Mouse (Mus musculus): Measurements from ENCODE around the gene Vasp. TPM values are rescaled to one million over a fixed set of nuclear protein-coding genes. Genes with fewer than 3 reads are reported as not detected.

Gene Vasp
- polyA plus RNA-seq (2012; ENCODE audit: insufficient read depth, low replicate concordance): 828 and 2,423 TPM in 2 replicates

- Histone ChIP-seq H3K27me3 (replicated peaks) (no peaks in the 10 kb centered on the region), H3K9me3 (no peaks in the 10 kb centered on the region), H3K4me1 (peaks cover 36% of the 10 kb centered on the region), H3K36me3 (replicated peaks; ENCODE audit: low read length) (peaks cover 15% of the 10 kb centered on the region), H3K4me3 (replicated peaks) (peak within 1 kb of the TSS; percentile 96)
- TF ChIP-seq GATA1 (IDR thresholded peaks at IDR 0.05; ENCODE audit: borderline replicate concordance, low read length) (no peak), FLI1 (IDR thresholded peaks at IDR 0.05; ENCODE audit: low read length) (no peak)
Observed at GRCm38 (mm10) chr7:19271238-19272172, at the start of gene Vasp. Gene Vasp (minus strand): TSS chr7:19271817.

GRCm38 (mm10) chr7:19320637-19321036 is 49.0 kb upstream of the Vasp start:
- H3K9me3 ChIP-seq: no peaks in the 10 kb centered on the region
- H3K36me3 ChIP-seq (replicated peaks; ENCODE audit: low read length): no peaks in the 10 kb centered on the region
- peaks cover 85% of the 10 kb centered on the region for H3K4me1 ChIP-seq
- TF ChIP-seq GATA1 (IDR thresholded peaks at IDR 0.05; ENCODE audit: borderline replicate concordance, low read length): no peak
- no peak for TF ChIP-seq FLI1 (IDR thresholded peaks at IDR 0.05; ENCODE audit: low read length)
- peaks cover 56% of the 10 kb centered on the region for H3K27me3 ChIP-seq (replicated peaks)
- H3K4me3 ChIP-seq (replicated peaks): peak overlapping the region; percentile 92

GRCm38 (mm10) chr7:19319906-19320305 is 48.3 kb upstream of the Vasp start:
- Histone ChIP-seq H3K4me3 (replicated peaks) (peak overlapping the region; percentile 92), H3K4me1 (peaks cover 83% of the 10 kb centered on the region), H3K27me3 (replicated peaks) (peaks cover 59% of the 10 kb centered on the region), H3K9me3 (no peaks in the 10 kb centered on the region), H3K36me3 (replicated peaks; ENCODE audit: low read length) (no peaks in the 10 kb centered on the region)
- no peak for TF ChIP-seq GATA1 (IDR thresholded peaks at IDR 0.05; ENCODE audit: borderline replicate concordance, low read length)
- TF ChIP-seq FLI1 (IDR thresholded peaks at IDR 0.05; ENCODE audit: low read length): no peak

GRCm38 (mm10) chr7:19319458-19319857 is 47.8 kb upstream of the Vasp start:
- no peaks in the 10 kb centered on the region for H3K9me3 ChIP-seq
- H3K27me3 ChIP-seq (replicated peaks): peaks cover 61% of the 10 kb centered on the region
- no peaks in the 10 kb centered on the region for H3K36me3 ChIP-seq (replicated peaks; ENCODE audit: low read length)
- peak overlapping the region; percentile 92 for H3K4me3 ChIP-seq (replicated peaks)
- TF ChIP-seq FLI1 (IDR thresholded peaks at IDR 0.05; ENCODE audit: low read length) (no peak), GATA1 (IDR thresholded peaks at IDR 0.05; ENCODE audit: borderline replicate concordance, low read length) (no peak)
- H3K4me1 ChIP-seq: peaks cover 81% of the 10 kb centered on the region

- H3K4me1 ChIP-seq: peaks cover 78% of the 10 kb centered on the region
- TF ChIP-seq FLI1 (IDR thresholded peaks at IDR 0.05; ENCODE audit: low read length) (no peak), GATA1 (IDR thresholded peaks at IDR 0.05; ENCODE audit: borderline replicate concordance, low read length) (no peak)
- H3K9me3 ChIP-seq: no peaks in the 10 kb centered on the region
- peak overlapping the region; percentile 47 for H3K4me3 ChIP-seq (replicated peaks)
- H3K36me3 ChIP-seq (replicated peaks; ENCODE audit: low read length): no peaks in the 10 kb centered on the region
- peaks cover 61% of the 10 kb centered on the region for H3K27me3 ChIP-seq (replicated peaks)
Observed at GRCm38 (mm10) chr7:19318676-19319075, 47.1 kb upstream of the Vasp start.

- Histone ChIP-seq H3K4me3 (replicated peaks) (no peak overlapping the region), H3K27me3 (replicated peaks) (peaks cover 64% of the 10 kb centered on the region), H3K36me3 (replicated peaks; ENCODE audit: low read length) (no peaks in the 10 kb centered on the region), H3K9me3 (no peaks in the 10 kb centered on the region), H3K4me1 (peaks cover 80% of the 10 kb centered on the region)
- no peak for TF ChIP-seq FLI1 (IDR thresholded peaks at IDR 0.05; ENCODE audit: low read length)
- TF ChIP-seq GATA1 (IDR thresholded peaks at IDR 0.05; ENCODE audit: borderline replicate concordance, low read length): no peak
Observed at GRCm38 (mm10) chr7:19318201-19318600, 46.6 kb upstream of the Vasp start.

GRCm38 (mm10) chr7:19316451-19317161 is 45.0 kb upstream of the Vasp start:
- peak overlapping the region; percentile 80 for H3K4me3 ChIP-seq (replicated peaks)
- H3K9me3 ChIP-seq: peaks cover 6% of the 10 kb centered on the region
- peaks cover 68% of the 10 kb centered on the region for H3K27me3 ChIP-seq (replicated peaks)
- TF ChIP-seq FLI1 (IDR thresholded peaks at IDR 0.05; ENCODE audit: low read length) (no peak), GATA1 (IDR thresholded peaks at IDR 0.05; ENCODE audit: borderline replicate concordance, low read length) (no peak)
- peaks cover 76% of the 10 kb centered on the region for H3K4me1 ChIP-seq
- no peaks in the 10 kb centered on the region for H3K36me3 ChIP-seq (replicated peaks; ENCODE audit: low read length)

GRCm38 (mm10) chr7:19314033-19314432 is 42.4 kb upstream of the Vasp start:
- TF ChIP-seq GATA1 (IDR thresholded peaks at IDR 0.05; ENCODE audit: borderline replicate concordance, low read length) (no peak), FLI1 (IDR thresholded peaks at IDR 0.05; ENCODE audit: low read length) (no peak)
- H3K27me3 ChIP-seq (replicated peaks): peaks cover 60% of the 10 kb centered on the region
- peaks cover 6% of the 10 kb centered on the region for H3K9me3 ChIP-seq
- peaks cover 63% of the 10 kb centered on the region for H3K4me1 ChIP-seq
- H3K4me3 ChIP-seq (replicated peaks): no peak overlapping the region
- H3K36me3 ChIP-seq (replicated peaks; ENCODE audit: low read length): no peaks in the 10 kb centered on the region

GRCm38 (mm10) chr7:19311991-19312390 is 40.4 kb upstream of the Vasp start:
- no peaks in the 10 kb centered on the region for H3K36me3 ChIP-seq (replicated peaks; ENCODE audit: low read length)

More at GRCm38 (mm10) chr7:19311991-19312390, 40.4 kb upstream of the Vasp start:
- Histone ChIP-seq H3K27me3 (replicated peaks) (peaks cover 47% of the 10 kb centered on the region), H3K4me3 (replicated peaks) (no peak overlapping the region), H3K9me3 (peaks cover 6% of the 10 kb centered on the region), H3K4me1 (peaks cover 61% of the 10 kb centered on the region)
- no peak for TF ChIP-seq FLI1 (IDR thresholded peaks at IDR 0.05; ENCODE audit: low read length)

All from megakaryocyte, embryonic 14.5 days (primary cell).